8 mouse cellular contexts compared by ENCODE assay signal in genomic region chr6:33059735-33060576, GRCm38 (mm10). TPM values are rescaled to one million over a fixed set of nuclear protein-coding genes. Genes with fewer than 3 reads are reported as not detected.
A peak's percentile ranks its signal among the peaks of the same experiment; 100 is the strongest.
DNase-seq lines count a peak whose midpoint lies in the region; ATAC-seq lines count a peak whose summit lies in the region.

Gene Chchd3 (minus strand): TSS chr6:33060260.

- H3K4me1 ChIP-seq in lung, embryonic 16.5 days (replicated peaks; ENCODE audit: control insufficient read depth, insufficient read depth, low read length): peaks cover 4% of the 10 kb centered on the region; the same call in 1 of the 2 replicates

- WGBS in lung, embryonic 16.5 days: under 1% methylated on average over 50 of the region's 50 CpGs

- H3K4me2 ChIP-seq in lung, embryonic 16.5 days (ENCODE audit: low read depth, low read length): peak within 1 kb of the TSS; percentile 71

- DNase-seq in MEL-GATA-1-ER (ENCODE audit: extremely low read depth, low read depth): peak; percentile 99
- DNase-seq in cerebellum, adult 8-10 months: peak; percentile 96
- peak; percentile 97 for DNase-seq in forelimb bud, embryonic 11.5 days (ENCODE audit: low read depth, low spot score)
- peak; percentile 98 for DNase-seq in layer of hippocampus, adult 9-10 months (ENCODE audit: low spot score)
- DNase-seq in ovary, postnatal 10 days (ENCODE audit: low spot score): peak; percentile 76
- DNase-seq in thymus, postnatal 10 days (ENCODE audit: low spot score in 2 of 2): peak; percentile 90 to 95

- H3K27ac ChIP-seq in lung, embryonic 16.5 days (ENCODE audit: low read length): peak within 1 kb of the TSS; percentile 57

- ATAC-seq in hematopoietic stem cell, adult 5-6 weeks (replicated peaks in 1 of 2; ENCODE audit: insufficient read depth in 1 of 2, low FRiP score in 2 of 2, low TSS enrichment in 1 of 2, low read depth in 1 of 2, poor library complexity in 2 of 2, severe bottlenecking in 2 of 2): peak; percentile 99 to 100
- peak; percentile 100 for ATAC-seq in lung, embryonic 16.5 days (ENCODE audit: low read depth)

- no peaks in the 10 kb centered on the region for H3K36me3 ChIP-seq in lung, embryonic 16.5 days (ENCODE audit: control insufficient read depth, insufficient read depth, low read length)

- peak within 1 kb of the TSS; percentile 91 for H3K9ac ChIP-seq in lung, embryonic 16.5 days (ENCODE audit: low read length)

- H3K27me3 ChIP-seq in lung, embryonic 16.5 days (ENCODE audit: control insufficient read depth, insufficient read depth, low read depth, low read length): no peaks in the 10 kb centered on the region

- H3K4me3 ChIP-seq in lung, embryonic 16.5 days (ENCODE audit: low read length): peak within 1 kb of the TSS; percentile 97

- no peaks in the 10 kb centered on the region for H3K9me3 ChIP-seq in lung, embryonic 16.5 days (ENCODE audit: control insufficient read depth, low read length)

RNA-seq across cellular contexts. Expression of gene Chchd3, which starts in this region (rescaled TPM):
- 160 and 225 TPM in 2 replicates for total RNA-seq in hematopoietic stem cell, adult 5-6 weeks (2017)
- 95.9 and 96.8 TPM in 2 replicates for polyA plus RNA-seq in lung, embryonic 16.5 days (2015; fragmentation: Nextera tagmentation; extraction: Ambion mirVana)

Comparison
In these comparisons a context has a peak if more than half of its experiments do, and no peak if none do; other contexts are left out.
1. Peak in every context shown above with its lines: DNase-seq, ATAC-seq, H3K4me3 ChIP-seq and H3K27ac ChIP-seq.